Comparison of ENCODE assay signal across 24 mouse cellular contexts in the genomic region with DNA sequence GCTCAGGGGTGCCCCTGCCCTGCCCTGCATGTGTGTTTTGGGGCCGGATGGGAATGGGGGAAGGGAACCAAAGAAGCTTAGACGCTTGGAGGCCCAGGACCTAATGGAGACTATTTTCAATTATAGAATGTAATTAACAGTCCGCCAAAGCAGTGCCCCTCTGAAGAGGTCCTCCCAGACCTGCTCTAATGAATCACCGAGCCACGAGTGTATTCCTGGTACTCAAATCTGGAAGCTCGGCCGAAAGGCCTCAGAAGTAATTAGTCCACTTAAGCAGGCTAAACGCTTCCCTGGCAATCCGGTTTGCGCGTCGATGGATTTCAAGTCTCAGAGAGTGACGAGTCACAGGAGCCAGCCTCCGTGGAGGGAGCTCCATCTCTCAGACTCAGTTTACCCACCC. TPM values are rescaled to one million over a fixed set of nuclear protein-coding genes. Genes with fewer than 3 reads are reported as not detected.
DNase-seq lines count a peak whose midpoint lies in the region; ATAC-seq and TF ChIP-seq lines count a peak whose summit lies in the region.
"Had no signal": no experiment of that assay in that cellular context is flagged by ENCODE, and none has a peak within 500 bp of the region (broad histone marks: within the 10 kb centered on the region; RNA-seq: fewer than 3 reads in every experiment).

No protein-coding gene starts in this region.

- H3K9me3 ChIP-seq in hindbrain, embryonic 15.5 days, result no peaks in the 10 kb centered on the region
- H3K9me3 ChIP-seq in hindbrain, embryonic 11.5 days (ENCODE audit: control insufficient read depth, low read length), result no peaks in the 10 kb centered on the region
- H3K9me3 ChIP-seq in hindbrain, postnatal 0 days (ENCODE audit: low read length), result no peaks in the 10 kb centered on the region
- no peaks in the 10 kb centered on the region for H3K9me3 ChIP-seq in heart, embryonic 10.5 days
- H3K9me3 ChIP-seq: forebrain, embryonic 15.5 days; G1E; heart, embryonic 12.5 days; limb, embryonic 15.5 days; liver, embryonic 15.5 days; lung, embryonic 15.5 days had no signal

- DNase-seq in hindbrain, embryonic 11.5 days (ENCODE audit: low spot score), result no peak
- DNase-seq in MN1 (ENCODE audit: low spot score), result peak; percentile 56
- peak; percentile 18 for DNase-seq in hindbrain, postnatal 0 days (ENCODE audit: low spot score)
- peak; percentile 63 for DNase-seq in retina, embryonic 14.5 days (ENCODE audit: low spot score)
- no peak for DNase-seq in heart, embryonic 10.5 days (ENCODE audit: low spot score)
- DNase-seq in spleen, adult 18-20 months, result no peak
- DNase-seq: adrenal gland, postnatal 10 days; cerebellum, adult 8-10 months; cerebellum, postnatal 36 days; embryo, embryonic 11 days; gastrocnemius, postnatal 14 days; heart, postnatal 10 days; kidney, postnatal 25 days; lung, postnatal 36 days; right cerebral cortex, postnatal 14 days had no signal

- ATAC-seq in hindbrain, embryonic 15.5 days (ENCODE audit: low FRiP score, low read depth), result 0 out of 2 replicates have a peak, but pooled peaks have one; percentile 19
- ATAC-seq in hindbrain, embryonic 11.5 days (ENCODE audit: low FRiP score), result no peak
- no peak for ATAC-seq in hindbrain, postnatal 0 days
- ATAC-seq: forebrain, embryonic 15.5 days; intestine, postnatal 0 days had no signal

- H3K4me2 ChIP-seq in hindbrain, embryonic 15.5 days, result no peak overlapping the region
- no peak overlapping the region for H3K4me2 ChIP-seq in hindbrain, embryonic 11.5 days (replicated peaks; ENCODE audit: low read depth, low read length)
- no peak overlapping the region for H3K4me2 ChIP-seq in hindbrain, postnatal 0 days (ENCODE audit: low read depth, low read length)
- H3K4me2 ChIP-seq: forebrain, embryonic 15.5 days; heart, embryonic 12.5 days; limb, embryonic 15.5 days; liver, embryonic 15.5 days; lung, embryonic 15.5 days had no signal

- H3K27ac ChIP-seq in hindbrain, embryonic 15.5 days (replicated peaks), result no peak overlapping the region
- no peak overlapping the region for H3K27ac ChIP-seq in hindbrain, embryonic 11.5 days (ENCODE audit: low read depth, low read length)
- H3K27ac ChIP-seq in hindbrain, postnatal 0 days, result no peak overlapping the region
- no peak overlapping the region; the same call in 1 of the 2 replicates for H3K27ac ChIP-seq in heart, embryonic 10.5 days
- H3K27ac ChIP-seq: forebrain, embryonic 15.5 days; layer of hippocampus, adult 2 months; limb, embryonic 15.5 days; liver, embryonic 15.5 days; lung, embryonic 15.5 days had no signal

- no peaks in the 10 kb centered on the region for H3K27me3 ChIP-seq in hindbrain, embryonic 15.5 days
- H3K27me3 ChIP-seq in hindbrain, embryonic 11.5 days (ENCODE audit: control insufficient read depth, insufficient read depth, low read length), result no peaks in the 10 kb centered on the region
- H3K27me3 ChIP-seq in hindbrain, postnatal 0 days (ENCODE audit: insufficient read depth, low read length), result no peaks in the 10 kb centered on the region
- peaks cover under 1% of the 10 kb centered on the region; the same call in 1 of the 2 replicates for H3K27me3 ChIP-seq in heart, embryonic 10.5 days (ENCODE audit: insufficient read depth, poor library complexity, severe bottlenecking)
- H3K27me3 ChIP-seq: forebrain, embryonic 15.5 days; heart, embryonic 12.5 days; limb, embryonic 15.5 days; liver, embryonic 15.5 days; lung, embryonic 15.5 days had no signal

- H3K9ac ChIP-seq in hindbrain, embryonic 15.5 days, result no peak overlapping the region
- no peak overlapping the region for H3K9ac ChIP-seq in hindbrain, embryonic 11.5 days (ENCODE audit: low read depth, low read length)
- H3K9ac ChIP-seq in hindbrain, postnatal 0 days (replicated peaks; ENCODE audit: low read length), result no peak overlapping the region
- H3K9ac ChIP-seq: forebrain, embryonic 15.5 days; heart, embryonic 12.5 days; limb, embryonic 15.5 days; liver, embryonic 15.5 days; lung, embryonic 15.5 days had no signal

- H3K4me1 ChIP-seq in hindbrain, embryonic 15.5 days (replicated peaks), result peaks cover 12% of the 10 kb centered on the region; the same call in 1 of the 2 replicates
- H3K4me1 ChIP-seq in hindbrain, embryonic 11.5 days (replicated peaks; ENCODE audit: control insufficient read depth, insufficient read depth, low read length), result 0 out of 2 replicates have a peak, but pooled peaks cover 2% of the 10 kb centered on the region
- no peaks in the 10 kb centered on the region for H3K4me1 ChIP-seq in hindbrain, postnatal 0 days (ENCODE audit: insufficient read depth, low read length)
- peaks cover 15% of the 10 kb centered on the region; the same call in 1 of the 2 replicates for H3K4me1 ChIP-seq in heart, embryonic 10.5 days
- H3K4me1 ChIP-seq: forebrain, embryonic 15.5 days; heart, embryonic 12.5 days; limb, embryonic 15.5 days; liver, embryonic 15.5 days; lung, embryonic 15.5 days had no signal

- no peak overlapping the region for H3K4me3 ChIP-seq in hindbrain, embryonic 15.5 days
- H3K4me3 ChIP-seq in hindbrain, embryonic 11.5 days (ENCODE audit: low read depth, low read length), result no peak overlapping the region
- H3K4me3 ChIP-seq in hindbrain, postnatal 0 days (ENCODE audit: low read length), result no peak overlapping the region
- H3K4me3 ChIP-seq in heart, embryonic 10.5 days, result no peak overlapping the region
- H3K4me3 ChIP-seq: forebrain, embryonic 15.5 days; heart, embryonic 12.5 days; layer of hippocampus, adult 2 months; limb, embryonic 15.5 days; liver, embryonic 15.5 days; lung, embryonic 15.5 days had no signal

- H3K36me3 ChIP-seq in hindbrain, embryonic 15.5 days, result no peaks in the 10 kb centered on the region
- H3K36me3 ChIP-seq in hindbrain, embryonic 11.5 days (ENCODE audit: control insufficient read depth, insufficient read depth, low read length), result no peaks in the 10 kb centered on the region
- no peaks in the 10 kb centered on the region for H3K36me3 ChIP-seq in hindbrain, postnatal 0 days (ENCODE audit: insufficient read depth, low read length)
- 0 out of 2 replicates have a peak, but pooled peaks cover 3% of the 10 kb centered on the region for H3K36me3 ChIP-seq in heart, embryonic 10.5 days
- H3K36me3 ChIP-seq: forebrain, embryonic 15.5 days; G1E; heart, embryonic 12.5 days; limb, embryonic 15.5 days; liver, embryonic 15.5 days; lung, embryonic 15.5 days had no signal

- WGBS in hindbrain, embryonic 15.5 days, result 47% methylated on average over 14 of the region's 14 CpGs
- WGBS in hindbrain, embryonic 11.5 days, result 84% methylated on average over 14 of the region's 14 CpGs
- 62% methylated on average over 14 of the region's 14 CpGs for WGBS in hindbrain, postnatal 0 days
- 68% methylated on average over 14 of the region's 14 CpGs for WGBS in heart, embryonic 10.5 days

- TF ChIP-seq CTCF in hindbrain, postnatal 0 days (IDR thresholded peaks at IDR 0.05; ENCODE audit: low read depth), result no peak

RNA-seq across cellular contexts. Expression of a gene that starts 17.3 kb away (rescaled TPM):
- 41.1 and 42.6 TPM in 2 replicates for polyA plus RNA-seq in hindbrain, embryonic 15.5 days (2015; fragmentation: Nextera tagmentation; extraction: Ambion mirVana)
- polyA plus RNA-seq in hindbrain, embryonic 11.5 days (2014; fragmentation: Nextera tagmentation; extraction: Ambion mirVana), result 3.7 and 4.2 TPM in 2 replicates
- total RNA-seq in hindbrain, postnatal 0 days (2014; rRNA removed), result 56.1 and 65.8 TPM in 2 replicates
- polyA plus RNA-seq in hindbrain, postnatal 0 days (2015; fragmentation: Nextera tagmentation; extraction: Ambion mirVana), result 56.6 and 61.6 TPM in 2 replicates
- 18.0 and 23.3 TPM in 2 replicates for polyA plus RNA-seq in heart, embryonic 10.5 days (2016; fragmentation: Nextera tagmentation; extraction: Ambion mirVana)

RNA-seq across cellular contexts. Expression of a gene that starts 43.4 kb away (rescaled TPM):
- polyA plus RNA-seq in hindbrain, embryonic 15.5 days (2015; fragmentation: Nextera tagmentation; extraction: Ambion mirVana), result 105 and 108 TPM in 2 replicates
- polyA plus RNA-seq in hindbrain, embryonic 11.5 days (2014; fragmentation: Nextera tagmentation; extraction: Ambion mirVana), result 128 and 142 TPM in 2 replicates
- 72.6 and 81.4 TPM in 2 replicates for total RNA-seq in hindbrain, postnatal 0 days (2014; rRNA removed)
- polyA plus RNA-seq in hindbrain, postnatal 0 days (2015; fragmentation: Nextera tagmentation; extraction: Ambion mirVana), result 84.3 and 87.7 TPM in 2 replicates
- polyA plus RNA-seq in heart, embryonic 10.5 days (2016; fragmentation: Nextera tagmentation; extraction: Ambion mirVana), result 147 and 188 TPM in 2 replicates

RNA-seq across cellular contexts. Expression of a gene that starts 48.0 kb away (rescaled TPM):
- polyA plus RNA-seq in hindbrain, embryonic 15.5 days (2015; fragmentation: Nextera tagmentation; extraction: Ambion mirVana), result 112 and 121 TPM in 2 replicates
- polyA plus RNA-seq in hindbrain, embryonic 11.5 days (2014; fragmentation: Nextera tagmentation; extraction: Ambion mirVana), result 75.5 and 79.4 TPM in 2 replicates
- 181 and 262 TPM in 2 replicates for total RNA-seq in hindbrain, postnatal 0 days (2014; rRNA removed)
- 139 and 145 TPM in 2 replicates for polyA plus RNA-seq in hindbrain, postnatal 0 days (2015; fragmentation: Nextera tagmentation; extraction: Ambion mirVana)
- 79.2 and 94.0 TPM in 2 replicates for polyA plus RNA-seq in heart, embryonic 10.5 days (2016; fragmentation: Nextera tagmentation; extraction: Ambion mirVana)

Comparison
In these comparisons a context has a peak if more than half of its experiments do, and no peak if none do; other contexts are left out.
1. DNase-seq: peak in MN1 (single experiment), hindbrain, postnatal 0 days (single experiment) and retina, embryonic 14.5 days (single experiment); none in hindbrain, embryonic 11.5 days (single experiment), heart, embryonic 10.5 days (single experiment) and spleen, adult 18-20 months (0 of 2).